Mouse (Mus musculus) thymus, adult 2 months (tissue): Measurements from ENCODE around the gene Tango2. TPM values are rescaled to one million over a fixed set of nuclear protein-coding genes. Genes with fewer than 3 reads are reported as not detected.

Source experiments
- DNase-seq: peaks from one replicate; pipeline ENCODE4 v3.0.0; 2021
- H3K27ac ChIP-seq: fragments of 200-500 bp; 2 replicates; pipeline ENCODE4 v1.5.1; 2012; ENCODE audit warnings: low read length, control low read depth; ENCODE audit not compliant: control insufficient read depth, insufficient read depth
- H3K27me3 ChIP-seq: fragments of 200-500 bp; 2 replicates; pipeline ENCODE4 v1.6.1; 2012; ENCODE audit warnings: mild to moderate bottlenecking, low read length, moderate library complexity, mixed read lengths; ENCODE audit not compliant: control insufficient read depth, insufficient read depth
- H3K36me3 ChIP-seq: fragments of 200-500 bp; 2 replicates; pipeline ENCODE4 v1.6.1; 2012; ENCODE audit warnings: mild to moderate bottlenecking, low read length, moderate library complexity; ENCODE audit not compliant: control insufficient read depth, insufficient read depth
- H3K4me1 ChIP-seq: fragments of 200-500 bp; replicated peaks from 2 replicates; pipeline ENCODE4 v1.6.1; 2012; ENCODE audit warnings: low read length; ENCODE audit not compliant: control insufficient read depth, insufficient read depth
- H3K4me3 ChIP-seq: fragments of 200-500 bp; 2 replicates; pipeline ENCODE4 v1.5.1; 2012; ENCODE audit warnings: mild to moderate bottlenecking, low read length, control low read depth, moderate library complexity; ENCODE audit not compliant: control insufficient read depth, insufficient read depth
- CTCF ChIP-seq: fragments of 200-500 bp; IDR thresholded peaks from 2 replicates; pipeline ENCODE4 v1.5.1; 2012; ENCODE audit warnings: mild to moderate bottlenecking, control low read depth, low read length, moderate library complexity, borderline replicate concordance; ENCODE audit not compliant: control insufficient read depth, poor library complexity, insufficient read depth; ENCODE audit errors: extremely low read depth
- POLR2A ChIP-seq: fragments of 200-500 bp; IDR thresholded peaks from 2 replicates; pipeline ENCODE4 v1.6.1; 2012; ENCODE audit warnings: mild to moderate bottlenecking, low read length, control low read depth, moderate library complexity; ENCODE audit not compliant: control insufficient read depth, poor library complexity, insufficient read depth; ENCODE audit errors: extremely low read depth
- WGBS: fragments of 180-500 bp; shearing (Covaris S2); methylation state at CpG from one replicate; pipeline ENCODE4 v1.1.7; 2018; 5-methylcytosine and 5-hydroxymethylcytosine counted together
- polyA plus RNA-seq: library from polyadenylated mRNA; depleted of rRNA; stranded (reverse); fragments of >200 nt; gene quantifications from 2 replicates; pipeline ENCODE4 v1.2.3, GENCODE M21; 2012; rRNA removed

Tango2 gene
- polyA plus RNA-seq, 1 experiment, result 67.3 TPM

DNA sequence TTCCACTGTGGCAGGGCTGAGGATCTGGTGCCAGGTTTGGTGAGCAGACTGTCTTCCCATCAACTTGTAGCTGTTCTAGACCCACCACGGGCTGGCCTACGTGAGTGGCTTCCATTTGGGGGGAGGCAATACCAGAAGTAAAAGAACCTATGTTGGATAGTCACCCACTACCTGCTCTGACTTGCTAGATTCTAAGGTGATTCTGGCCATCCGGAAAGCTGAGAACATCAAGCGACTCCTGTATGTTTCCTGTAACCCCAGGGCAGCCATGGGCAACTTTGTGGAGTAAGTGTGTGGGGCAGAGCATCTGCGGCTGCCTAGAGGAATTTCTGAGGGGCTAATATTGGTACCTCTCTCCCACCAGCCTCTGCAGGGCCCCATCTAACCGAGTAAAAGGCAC, 95.2 kb downstream of the Tango2 start:
- 86% methylated on average over 6 of the region's 6 CpGs for WGBS
- peaks cover 15% of the 10 kb centered on the region for H3K4me1 ChIP-seq
- no peak for DNase-seq
- TF ChIP-seq CTCF, result no peak
- no peak for TF ChIP-seq POLR2A
- no peak overlapping the region for H3K4me3 ChIP-seq
- H3K27me3 ChIP-seq, result no peaks in the 10 kb centered on the region
- no peak overlapping the region for H3K27ac ChIP-seq
- peaks cover 59% of the 10 kb centered on the region for H3K36me3 ChIP-seq

DNA sequence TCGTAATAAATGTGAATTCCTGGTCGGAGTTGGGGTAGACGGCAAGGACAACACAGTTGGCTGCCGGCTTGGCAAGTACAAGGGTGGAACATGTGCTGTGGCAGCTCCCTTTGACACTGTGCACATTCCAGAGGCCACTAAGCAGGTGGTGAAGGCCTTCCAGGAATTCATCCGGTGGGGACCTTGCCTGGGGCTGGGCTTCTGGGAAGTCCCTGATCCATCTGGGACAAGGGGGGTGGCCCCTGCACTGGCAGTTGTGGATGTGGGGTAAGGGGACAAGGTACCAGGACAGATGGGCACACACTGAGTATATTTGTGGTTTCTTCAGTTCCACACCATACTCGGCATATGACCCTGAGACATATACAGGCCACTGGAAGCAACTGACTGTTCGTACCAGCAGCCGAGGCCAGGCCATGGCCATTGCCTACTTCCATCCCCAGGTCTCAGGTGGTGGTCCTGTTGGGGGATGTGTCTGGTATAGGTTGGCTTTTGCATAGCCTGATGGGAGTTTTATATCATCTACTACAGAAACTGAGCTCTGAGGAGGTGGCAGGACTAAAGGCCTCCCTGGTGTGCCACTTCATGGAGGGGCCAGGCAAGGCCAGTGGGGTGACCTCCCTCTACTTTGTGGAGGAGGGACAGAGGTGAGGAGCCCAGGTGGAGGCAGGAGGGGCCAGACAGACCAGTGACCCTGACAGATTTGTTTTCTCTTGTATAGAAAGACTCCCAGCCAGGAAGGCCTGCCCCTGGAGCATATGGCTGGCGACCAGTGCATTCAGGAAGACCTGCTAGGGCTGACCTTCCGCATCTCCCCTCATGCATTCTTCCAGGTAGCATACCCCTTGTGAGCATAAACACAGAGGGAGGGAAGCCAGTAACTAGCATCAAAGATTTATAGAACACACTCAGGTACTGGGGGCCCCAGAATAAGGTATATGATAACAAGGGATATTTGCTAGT, 96.8 kb downstream of the Tango2 start:
- DNase-seq, result no peak
- Histone ChIP-seq H3K27ac (no peak overlapping the region), H3K36me3 (peaks cover 45% of the 10 kb centered on the region), H3K27me3 (no peaks in the 10 kb centered on the region), H3K4me1 (peaks cover 17% of the 10 kb centered on the region), H3K4me3 (no peak overlapping the region)
- TF ChIP-seq POLR2A, result no peak
- WGBS, result 91% methylated on average over 10 of the region's 10 CpGs

Other genes starting within 250 kb of the Tango2 start
- gene Rtn4r, start 220.5 kb downstream of the Tango2 start, polyA plus RNA-seq, result 5.7 and 6.6 TPM in 2 replicates
- 0.08 TPM in 2 replicates for gene Ccdc188, start 130.2 kb downstream of the Tango2 start, polyA plus RNA-seq
- gene Zdhhc8, start 113.0 kb downstream of the Tango2 start, polyA plus RNA-seq, result 316 and 374 TPM in 2 replicates
- gene Trmt2a, start 99.4 kb downstream of the Tango2 start, polyA plus RNA-seq, result 96.3 and 98.4 TPM in 2 replicates
- 81.8 and 116 TPM in 2 replicates for gene Ranbp1, start 99.4 kb downstream of the Tango2 start, polyA plus RNA-seq
- gene Gm49776, start 89.8 kb downstream of the Tango2 start, polyA plus RNA-seq, result not detected in 2 replicates
- 70.0 and 79.3 TPM in 2 replicates for gene Dgcr8, start 58.9 kb downstream of the Tango2 start, polyA plus RNA-seq
- gene Arvcf, start 79 bp upstream of the Tango2 start, polyA plus RNA-seq, result 52.3 and 56.0 TPM in 2 replicates
- gene Txnrd2, start 78.3 kb upstream of the Tango2 start, polyA plus RNA-seq, result 10.6 and 10.7 TPM in 2 replicates
- 104 and 108 TPM in 2 replicates for gene Comt, start 78.7 kb upstream of the Tango2 start, polyA plus RNA-seq
- gene Gnb1l, start 150.6 kb upstream of the Tango2 start, polyA plus RNA-seq, result 38.7 and 48.9 TPM in 2 replicates
- 47.0 and 63.6 TPM in 2 replicates for gene Rtl10, start 150.8 kb upstream of the Tango2 start, polyA plus RNA-seq
- gene Tbx1, start 242.6 kb upstream of the Tango2 start, polyA plus RNA-seq, result 0.49 and 1.4 TPM in 2 replicates